Mouse (Mus musculus) intestine, postnatal 0 days (tissue): ENCODE results near the gene Slc41a3. TPM values are rescaled to one million over a fixed set of nuclear protein-coding genes. Genes with fewer than 3 reads are reported as not detected.
A peak's percentile ranks its signal among the peaks of the same experiment; 100 is the strongest.

ENCODE experiments used
- ATAC-seq: fragments of 200-750 bp; cut with Nextera tagmentation; 2 replicates; pipeline ENCODE4 v1.8.0; 2017; ENCODE audit warnings: mild to moderate bottlenecking, moderate TSS enrichment, moderate library complexity
- H3K27ac ChIP-seq: fragments of 300-500 bp; sonication (generic); 2 replicates; pipeline ENCODE4 v1.5.1; 2014; ENCODE audit warnings: mild to moderate bottlenecking, low read depth, low read length, moderate library complexity
- H3K27me3 ChIP-seq: fragments of 300-500 bp; sonication (generic); replicated peaks from 2 replicates; pipeline ENCODE4 v1.6.1; 2014; ENCODE audit warnings: low read length, mixed read lengths; ENCODE audit not compliant: control insufficient read depth, insufficient read depth
- H3K36me3 ChIP-seq: fragments of 300-500 bp; sonication (generic); 2 replicates; pipeline ENCODE4 v1.6.1; 2014; ENCODE audit warnings: mild to moderate bottlenecking, moderate library complexity; ENCODE audit not compliant: control insufficient read depth, insufficient read depth
- H3K4me1 ChIP-seq: fragments of 300-500 bp; sonication (generic); replicated peaks from 2 replicates; pipeline ENCODE4 v1.6.1; 2014; ENCODE audit warnings: antibody characterized with exemption, low read length, mixed read lengths; ENCODE audit not compliant: control insufficient read depth, insufficient read depth
- H3K4me2 ChIP-seq: fragments of 300-500 bp; sonication (generic); replicated peaks from 2 replicates; pipeline ENCODE4 v1.6.1; 2014; ENCODE audit warnings: low read depth, mild to moderate bottlenecking, moderate library complexity
- H3K4me3 ChIP-seq: fragments of 300-500 bp; sonication (generic); 2 replicates; pipeline ENCODE4 v1.5.1; 2014; ENCODE audit warnings: low read depth, low read length
- H3K9ac ChIP-seq: fragments of 300-500 bp; sonication (generic); 2 replicates; pipeline ENCODE4 v1.6.1; 2014; ENCODE audit warnings: mild to moderate bottlenecking, low read depth, low read length
- H3K9me3 ChIP-seq: fragments of 300-500 bp; sonication (generic); 2 replicates; pipeline ENCODE4 v1.6.1; 2016; ENCODE audit warnings: mixed run types; ENCODE audit not compliant: control insufficient read depth
- CTCF ChIP-seq: sonication (generic); IDR thresholded peaks from 2 replicates; pipeline ENCODE4 v1.5.1; 2016; ENCODE audit warnings: low read depth, mild to moderate bottlenecking, control low read depth, antibody characterized with exemption, moderate library complexity
- WGBS: fragments of 180-500 bp; shearing (Covaris S2); extraction: QIAGEN DNeasy Blood & Tissue Kit; methylation state at CpG from one replicate; pipeline ENCODE4 v1.1.7; 2014; 5-methylcytosine and 5-hydroxymethylcytosine counted together
- polyA plus RNA-seq: library from polyadenylated mRNA; unstranded; fragments of >200 nt; fragmentation: Nextera tagmentation; extraction: Ambion mirVana; gene quantifications from 2 replicates; pipeline ENCODE4 v1.2.1, GENCODE M21; 2015

Slc41a3 gene
- polyA plus RNA-seq, 1 experiment from 2014 or later, result 8.8 TPM

- Histone ChIP-seq H3K27me3 (no peaks in the 10 kb centered on the region), H3K9me3 (no peaks in the 10 kb centered on the region), H3K4me2 (no peak overlapping the region), H3K36me3 (peaks cover 52% of the 10 kb centered on the region), H3K9ac (no peak overlapping the region), H3K4me1 (no peaks in the 10 kb centered on the region), H3K4me3 (no peak overlapping the region), H3K27ac (no peak overlapping the region)
- ATAC-seq, result no peak
- 96% methylated on average over 5 of the region's 5 CpGs for whole genome bisulfite sequencing
- TF ChIP-seq CTCF, result no peak
Measured at GRCm38 (mm10) chr6:90662148-90662547, 57.6 kb downstream of the Slc41a3 start.

- Histone ChIP-seq H3K27me3 (no peaks in the 10 kb centered on the region), H3K9ac (no peak overlapping the region), H3K36me3 (peaks cover 67% of the 10 kb centered on the region), H3K4me3 (no peak overlapping the region), H3K4me1 (no peaks in the 10 kb centered on the region), H3K9me3 (no peaks in the 10 kb centered on the region), H3K4me2 (no peak overlapping the region), H3K27ac (no peak overlapping the region)
- TF ChIP-seq CTCF, result no peak
- 80% methylated on average over 11 of the region's 11 CpGs for WGBS
- ATAC-seq, result no peak
Measured at GRCm38 (mm10) chr6:90663736-90664135, 59.2 kb downstream of the Slc41a3 start.

DNA sequence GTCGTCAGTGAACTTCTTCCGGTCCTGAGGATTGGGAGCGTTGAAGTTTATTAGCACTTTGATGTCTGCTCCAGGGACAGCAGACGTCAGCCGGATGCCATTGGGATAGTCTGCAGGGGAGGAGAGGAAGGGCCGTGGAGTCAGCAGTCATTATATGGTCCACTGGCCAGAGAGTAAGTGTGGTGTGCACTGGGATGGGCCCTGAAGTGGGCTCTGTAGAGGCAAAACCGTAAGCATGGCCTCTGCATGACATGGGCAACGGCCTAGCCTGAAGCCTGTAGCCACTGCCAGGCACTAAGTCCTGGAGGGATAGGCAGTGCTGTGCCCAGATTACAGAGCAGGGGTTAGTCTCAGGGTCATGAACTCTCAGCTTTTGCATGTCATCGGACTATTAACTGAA lies 64.2 kb downstream of the Slc41a3 start:
- 84% methylated on average over 9 of the region's 9 CpGs for WGBS
- Histone ChIP-seq H3K27ac (no peak overlapping the region), H3K9me3 (no peaks in the 10 kb centered on the region), H3K9ac (no peak overlapping the region), H3K36me3 (peaks cover 80% of the 10 kb centered on the region), H3K4me3 (no peak overlapping the region), H3K4me1 (no peaks in the 10 kb centered on the region), H3K4me2 (no peak overlapping the region), H3K27me3 (no peaks in the 10 kb centered on the region)
- no peak for TF ChIP-seq CTCF
- no peak for ATAC-seq

- Histone ChIP-seq H3K9me3 (no peaks in the 10 kb centered on the region), H3K4me3 (no peak overlapping the region), H3K4me2 (no peak overlapping the region), H3K4me1 (0 out of 2 replicates have a peak, but pooled peaks cover 5% of the 10 kb centered on the region), H3K27ac (no peak overlapping the region), H3K36me3 (peaks cover 67% of the 10 kb centered on the region), H3K27me3 (no peaks in the 10 kb centered on the region), H3K9ac (no peak overlapping the region)
- ATAC-seq, result no peak
- WGBS, result 86% methylated on average over 4 of the region's 4 CpGs
- TF ChIP-seq CTCF, result no peak
Measured at GRCm38 (mm10) chr6:90678759-90679158, 74.2 kb downstream of the Slc41a3 start.

GRCm38 (mm10) chr6:90680401-90680800 lies 75.9 kb downstream of the Slc41a3 start:
- Histone ChIP-seq H3K4me2 (no peak overlapping the region), H3K9me3 (no peaks in the 10 kb centered on the region), H3K9ac (no peak overlapping the region), H3K27me3 (no peaks in the 10 kb centered on the region), H3K27ac (peak overlapping the region; percentile 5), H3K36me3 (peaks cover 51% of the 10 kb centered on the region), H3K4me1 (0 out of 2 replicates have a peak, but pooled peaks cover 12% of the 10 kb centered on the region), H3K4me3 (no peak overlapping the region)
- no peak for TF ChIP-seq CTCF
- ATAC-seq, result no peak
- WGBS, result 80% methylated on average over 12 of the region's 12 CpGs

- 48% methylated on average over 3 of the region's 3 CpGs for WGBS
- Histone ChIP-seq H3K4me3 (no peak overlapping the region), H3K9me3 (no peaks in the 10 kb centered on the region), H3K4me2 (no peak overlapping the region; the same call in 1 of the 2 replicates), H3K9ac (no peak overlapping the region), H3K27me3 (no peaks in the 10 kb centered on the region), H3K36me3 (peaks cover 27% of the 10 kb centered on the region), H3K4me1 (0 out of 2 replicates have a peak, but pooled peaks cover 12% of the 10 kb centered on the region), H3K27ac (peak overlapping the region; percentile 46)
- ATAC-seq, result peak; percentile 85
- TF ChIP-seq CTCF, result peak; percentile 41
Measured at GRCm38 (mm10) chr6:90683831-90684532, 79.5 kb downstream of the Slc41a3 start.
